Mouse (Mus musculus) bone marrow, adult 2 months (tissue): ENCODE results near the gene Naif1. TPM values are rescaled to one million over a fixed set of nuclear protein-coding genes. Genes with fewer than 3 reads are reported as not detected.

Source experiments
- H3K27ac ChIP-seq: fragments of 200-500 bp; 2 replicates; pipeline ENCODE4 v1.5.1; 2012; ENCODE audit warnings: low read depth, mild to moderate bottlenecking, control low read depth, inconsistent platforms, low read length; ENCODE audit not compliant: control insufficient read depth, poor library complexity, insufficient read depth
- H3K4me1 ChIP-seq: fragments of 200-500 bp; 2 replicates; pipeline ENCODE4 v1.6.1; 2011; ENCODE audit warnings: low read length; ENCODE audit not compliant: control insufficient read depth, insufficient read depth
- H3K4me3 ChIP-seq: fragments of 200-500 bp; replicated peaks from 2 replicates; pipeline ENCODE3; 2011; ENCODE audit warnings: mild to moderate bottlenecking, low read depth, low read length, control low read depth; ENCODE audit not compliant: control insufficient read depth
- CTCF ChIP-seq: fragments of 200-500 bp; IDR thresholded peaks from 2 replicates; pipeline ENCODE4 v1.5.1; 2011; ENCODE audit warnings: low read length, control low read depth; ENCODE audit not compliant: control insufficient read depth, insufficient read depth
- POLR2A ChIP-seq: fragments of 200-500 bp; IDR thresholded peaks from 2 replicates; pipeline ENCODE4 v1.6.1; 2011; ENCODE audit warnings: low read depth, mild to moderate bottlenecking, control low read depth, low read length, borderline replicate concordance; ENCODE audit not compliant: control insufficient read depth
- WGBS: fragments of 180-500 bp; shearing (Covaris S2); methylation state at CpG from one replicate; pipeline ENCODE4 v1.1.7; 2018; 5-methylcytosine and 5-hydroxymethylcytosine counted together
- polyA plus RNA-seq: library from polyadenylated mRNA; stranded (reverse); fragments of >200 nt; gene quantifications from 2 replicates; pipeline ENCODE4 v1.2.4, GENCODE M21; 2011; ENCODE audit warnings: low replicate concordance; ENCODE audit not compliant: missing spikeins, insufficient read depth, insufficient read length

Naif1 gene
- polyA plus RNA-seq, 1 experiment: 2.6 TPM

DNA sequence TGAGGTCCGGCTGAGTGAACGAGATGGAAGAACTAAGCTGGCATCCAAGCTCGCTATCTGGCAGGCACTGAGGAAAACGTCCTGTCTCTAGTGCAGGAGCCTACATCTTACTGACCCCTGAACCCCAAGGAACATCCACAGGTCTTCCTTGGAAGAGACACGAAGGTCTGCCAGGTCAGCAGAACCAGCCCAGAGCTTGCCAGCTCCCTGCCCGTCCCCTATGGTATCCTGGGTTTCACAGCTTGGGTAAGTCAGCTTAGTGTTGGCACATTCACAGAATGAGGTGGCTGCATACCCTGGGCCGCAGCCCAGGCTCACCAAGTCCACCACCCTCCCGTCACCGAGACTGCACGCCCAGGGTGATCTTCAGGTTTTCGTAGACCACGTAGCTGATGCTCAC lies 34.5 kb upstream of the Naif1 start:
- Histone ChIP-seq H3K4me1 (peaks cover 2% of the 10 kb centered on the region), H3K4me3 (no peak overlapping the region), H3K27ac (no peak overlapping the region)
- WGBS: 87% methylated on average over 12 of the region's 12 CpGs
- TF ChIP-seq POLR2A (no peak), CTCF (no peak)

- H3K27ac ChIP-seq: no peak overlapping the region
- 90% methylated on average over 2 of the region's 2 CpGs for WGBS
- H3K4me3 ChIP-seq: no peak overlapping the region
- H3K4me1 ChIP-seq: peaks cover 2% of the 10 kb centered on the region
- TF ChIP-seq CTCF (no peak), POLR2A (no peak)
These were observed 33.7 kb upstream of the Naif1 start for GRCm38 (mm10) chr2:32416556-32416955.

DNA sequence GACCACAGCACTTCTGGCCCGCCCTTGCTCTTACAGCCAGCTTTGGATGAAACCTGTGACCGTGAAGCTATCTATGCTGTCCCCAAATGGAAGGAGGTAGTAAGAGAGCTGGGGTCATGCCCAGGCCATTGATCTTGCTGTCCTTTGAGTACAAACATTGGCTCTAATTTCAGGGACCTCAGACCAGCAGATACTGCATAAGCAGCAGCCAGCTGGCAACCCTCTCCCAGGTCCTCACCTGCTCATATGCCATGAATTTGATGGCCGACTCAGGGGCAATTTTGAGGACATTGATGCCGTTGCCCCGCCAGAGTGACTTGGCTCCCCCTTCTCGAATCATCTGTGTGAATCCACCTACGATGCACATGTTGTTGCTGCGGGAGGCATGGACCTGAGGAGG lies 32.8 kb upstream of the Naif1 start:
- WGBS: 90% methylated on average over 8 of the region's 8 CpGs
- TF ChIP-seq CTCF: no peak
- TF ChIP-seq POLR2A: no peak
- Histone ChIP-seq H3K4me3 (no peak overlapping the region), H3K27ac (no peak overlapping the region), H3K4me1 (peaks cover 2% of the 10 kb centered on the region)

DNA sequence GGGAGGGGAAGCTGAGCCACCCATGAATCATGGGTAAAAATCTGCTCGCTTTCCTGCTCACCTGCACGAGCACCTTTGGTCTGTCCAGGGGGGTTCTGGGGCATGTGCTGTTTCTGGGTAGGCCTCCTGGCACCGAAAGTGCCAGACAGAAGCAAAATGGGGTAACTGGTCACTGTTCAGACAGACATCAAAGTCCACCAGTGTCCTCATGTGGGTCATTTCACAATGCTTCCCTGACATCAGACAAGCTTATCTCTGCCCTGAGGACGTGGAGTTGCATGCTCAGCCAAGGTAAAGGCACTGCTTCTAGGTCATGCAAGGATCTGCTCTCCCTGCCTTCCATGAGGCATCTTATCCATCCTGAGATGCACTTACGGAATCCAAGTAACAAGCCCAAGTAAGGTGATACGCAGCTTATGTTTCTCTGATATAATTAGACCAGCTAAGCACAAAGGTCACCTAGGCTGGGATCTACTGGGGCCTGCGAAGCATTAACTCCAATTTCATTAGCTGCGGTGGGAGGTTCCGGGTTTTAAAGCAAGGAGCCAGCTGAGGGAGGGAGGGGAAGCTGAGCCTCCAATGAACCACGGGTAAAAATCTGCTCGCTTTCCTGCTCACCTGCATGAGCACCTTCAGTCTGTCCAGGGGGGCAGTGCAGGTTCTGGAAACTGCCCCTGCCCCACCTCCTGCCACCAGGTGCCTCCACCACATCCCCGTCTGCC lies 31.7 kb upstream of the Naif1 start:
- WGBS: 87% methylated on average over 12 of the region's 12 CpGs
- no peak overlapping the region for H3K27ac ChIP-seq
- TF ChIP-seq POLR2A (no peak), CTCF (no peak)

GRCm38 (mm10) chr2:32419359-32419758 lies 30.9 kb upstream of the Naif1 start:
- 85% methylated on average over 3 of the region's 3 CpGs for WGBS
- Histone ChIP-seq H3K27ac (no peak overlapping the region), H3K4me1 (no peaks in the 10 kb centered on the region; the same call in 1 of the 2 replicates), H3K4me3 (no peak overlapping the region)
- no peak for TF ChIP-seq CTCF
- TF ChIP-seq POLR2A: no peak

More for the DNA sequence above, 31.7 kb upstream of the Naif1 start:
- Histone ChIP-seq H3K4me1 (no peaks in the 10 kb centered on the region; the same call in 1 of the 2 replicates), H3K4me3 (no peak overlapping the region)

DNA sequence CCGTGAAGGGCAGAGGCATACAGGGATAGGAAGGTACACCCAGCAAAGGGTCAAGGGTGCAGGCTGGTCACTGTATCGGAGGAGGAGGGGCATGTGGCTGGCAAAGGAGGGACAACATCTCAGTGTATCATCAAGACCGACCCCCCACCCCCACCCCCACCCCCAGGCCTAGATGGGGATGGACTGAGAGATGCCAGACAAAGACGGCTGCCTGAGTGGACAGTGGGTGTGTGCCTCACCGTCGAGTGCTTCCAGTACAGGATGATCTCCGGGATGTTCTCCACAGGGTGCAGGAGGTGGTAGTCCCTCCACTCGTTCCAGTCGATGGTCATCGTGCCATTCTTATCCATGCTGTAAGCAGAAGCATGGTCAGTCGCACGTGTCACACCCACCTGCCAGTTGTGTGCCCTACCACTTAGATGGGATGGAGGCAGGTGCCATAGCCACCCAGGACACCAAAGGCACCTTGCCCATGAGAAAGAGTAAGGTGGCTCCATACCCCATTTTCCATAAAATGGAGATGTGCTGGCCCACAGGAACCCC lies 30.1 kb upstream of the Naif1 start:
- no peak overlapping the region for H3K27ac ChIP-seq
- WGBS: 90% methylated on average over 12 of the region's 12 CpGs
- TF ChIP-seq POLR2A: no peak
- TF ChIP-seq CTCF: no peak
- H3K4me3 ChIP-seq: no peak overlapping the region
- no peaks in the 10 kb centered on the region; the same call in 1 of the 2 replicates for H3K4me1 ChIP-seq

- no peak for TF ChIP-seq POLR2A
- TF ChIP-seq CTCF: no peak
- H3K4me1 ChIP-seq: no peaks in the 10 kb centered on the region; the same call in 1 of the 2 replicates
- no peak overlapping the region for H3K27ac ChIP-seq
- 83% methylated on average over 6 of the region's 6 CpGs for WGBS
- no peak overlapping the region for H3K4me3 ChIP-seq
These were observed 29.6 kb upstream of the Naif1 start for GRCm38 (mm10) chr2:32420647-32421046.

DNA sequence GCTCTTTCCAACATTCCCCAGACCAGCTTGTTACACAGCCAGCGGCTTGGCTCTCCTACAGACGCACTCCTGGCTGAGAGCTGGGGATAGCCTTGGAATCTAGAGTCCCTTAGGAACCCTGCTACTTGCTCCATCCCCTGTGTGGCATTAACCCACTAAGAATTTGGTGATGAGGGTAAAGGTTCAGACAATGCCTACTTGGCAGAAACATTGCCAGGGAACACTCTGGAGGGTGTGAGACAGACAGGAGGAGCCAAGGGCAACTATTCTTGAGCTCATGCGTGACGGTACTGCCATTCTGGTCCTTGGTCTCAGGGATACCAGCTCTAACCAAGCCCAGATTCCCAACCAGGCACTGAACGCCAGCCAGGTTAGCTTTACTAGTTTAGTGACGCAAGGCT lies 28.4 kb upstream of the Naif1 start:
- H3K4me3 ChIP-seq: no peak overlapping the region
- H3K4me1 ChIP-seq: no peaks in the 10 kb centered on the region; the same call in 1 of the 2 replicates
- H3K27ac ChIP-seq: no peak overlapping the region
- WGBS: 93% methylated on average over 6 of the region's 6 CpGs
- no peak for TF ChIP-seq CTCF
- TF ChIP-seq POLR2A: no peak
